Comparison of ENCODE assay signal across 17 mouse cellular contexts in the genomic region with DNA sequence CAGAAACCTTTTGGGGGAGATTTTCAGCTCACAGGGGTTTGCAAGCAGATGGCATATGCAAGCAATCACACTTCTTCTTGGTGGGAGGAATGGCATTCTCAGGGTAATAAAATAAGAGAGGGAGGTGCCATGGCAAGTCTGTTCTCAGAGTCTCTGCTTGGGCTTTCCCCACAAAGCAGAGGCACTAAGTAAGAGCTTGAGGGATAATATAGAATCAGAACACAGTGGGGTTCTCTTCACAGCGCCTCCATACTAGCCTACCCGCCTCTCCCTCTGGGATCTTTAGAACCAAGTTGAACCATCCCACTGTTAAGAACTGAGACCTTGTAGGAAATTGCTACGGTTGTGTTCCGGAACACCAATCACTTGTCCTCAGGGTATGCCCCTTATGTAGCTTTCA.
"Had no signal": no experiment of that assay in that cellular context is flagged by ENCODE, and none has a peak within 500 bp of the region (broad histone marks: within the 10 kb centered on the region; RNA-seq: fewer than 3 reads in every experiment).

No protein-coding gene starts in this region.

- DNase-seq: gastrocnemius, adult 2 months; gastrocnemius, postnatal 10 days; gastrocnemius, postnatal 25 days; heart, adult 18-20 months; heart, postnatal 14 days; heart, postnatal 36 days; kidney, adult 11 months; kidney, adult 2 months; kidney, adult 9 months; kidney, postnatal 14 days; kidney, postnatal 36 days; layer of hippocampus, adult 9-11 months; layer of hippocampus, postnatal 36 days; liver; liver, embryonic 13.5 days had no signal

- ATAC-seq: hindbrain, postnatal 0 days; intestine, embryonic 16.5 days had no signal
